Mouse (Mus musculus) layer of hippocampus, postnatal 14 days (tissue): ENCODE measurements at regions not wholly inside any gene's neighbourhood (a gene's known extent, or its start where the extent isn't known, plus 50 kb on each side); places are given as distances from the start of the nearest gene placed in this dataset.

Experiments used
- DNase-seq, 2 experiments: peaks; one replicate each; pipeline ENCODE4 v3.0.0; 2021 to 2022; ENCODE audit warnings: low spot score in 2 of 2, mixed read lengths in 1 of 2
- microRNA-seq, 2 experiments: library from miRNA; unstranded; fragments of <30 nt; microRNA quantifications; one replicate each; pipeline ENCODE4 v1.2.0; 2021

DNA sequence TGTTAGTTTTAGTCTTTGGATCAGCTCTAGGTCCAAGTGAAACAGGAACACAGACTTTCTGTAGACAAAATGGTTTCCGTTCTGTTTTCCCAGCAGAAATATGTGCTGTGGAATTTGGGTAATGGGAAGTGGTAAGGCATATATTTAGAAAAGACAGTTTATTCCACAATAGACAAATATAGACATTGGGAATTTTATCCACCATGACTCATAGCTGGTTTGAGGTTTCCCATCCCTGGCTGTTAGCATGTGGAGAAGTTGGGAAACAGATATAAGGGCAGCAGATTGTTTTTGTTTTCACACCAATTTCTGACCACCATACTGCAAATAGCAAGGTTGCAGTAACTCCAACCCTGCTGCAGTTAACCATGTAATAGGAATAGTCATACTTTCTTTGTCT lies 385.0 kb upstream of the Adam34 start:
- no peak for DNase-seq

- no peak for DNase-seq
These were observed 383.6 kb upstream of the Adam34 start for GRCm38 (mm10) chr8:44093491-44093890.

GRCm38 (mm10) chr8:44082057-44082456 lies 372.2 kb upstream of the Adam34 start:
- no peak for DNase-seq

GRCm38 (mm10) chr8:44058846-44059245 lies 349.0 kb upstream of the Adam34 start:
- no peak for DNase-seq

- DNase-seq = no peak
These were observed 332.9 kb upstream of the Adam34 start for GRCm38 (mm10) chr8:44042572-44043355.

DNA sequence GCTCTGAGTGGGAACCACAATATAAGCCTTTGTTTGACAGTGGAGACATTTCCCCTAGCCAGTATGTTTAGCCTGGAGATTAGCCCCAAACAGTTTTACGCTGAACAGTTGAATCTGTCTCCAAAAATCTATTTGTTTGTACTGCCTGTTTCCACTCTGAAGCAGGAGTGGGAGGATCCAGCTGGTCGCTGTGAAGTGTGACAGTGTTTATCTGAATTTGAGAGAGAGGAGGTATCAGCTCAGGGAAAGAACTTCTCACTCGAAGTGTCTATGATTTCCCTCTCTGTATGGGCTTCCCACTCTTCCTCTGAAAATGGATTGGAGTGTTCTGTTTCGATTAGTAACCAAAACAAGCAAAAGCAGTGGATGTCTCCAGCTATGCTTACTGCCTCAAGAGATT lies 324.4 kb upstream of the Adam34 start:
- DNase-seq = peak in 1 of 2 experiments; percentile 66

DNA sequence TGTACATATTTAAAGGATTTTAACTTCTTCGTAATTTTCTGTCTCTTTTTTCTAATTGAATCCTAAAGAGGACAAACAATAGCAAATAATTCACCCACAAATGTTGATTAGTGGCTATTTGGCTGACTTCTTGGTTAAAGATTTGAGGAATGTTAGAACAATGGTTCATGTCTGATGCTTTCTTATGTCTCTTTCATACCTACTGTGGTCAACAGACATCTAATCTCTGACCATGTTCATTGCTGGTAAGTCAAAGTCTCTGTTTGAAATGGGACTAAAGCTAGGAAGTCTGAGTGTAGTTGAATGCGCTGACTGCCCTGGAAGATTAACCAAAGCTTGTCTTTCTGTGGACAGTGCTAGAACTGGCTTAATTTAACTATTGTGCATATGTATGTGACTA lies 321.5 kb upstream of the Adam34 start:
- DNase-seq = no peak

GRCm38 (mm10) chr8:44030972-44031371 lies 321.1 kb upstream of the Adam34 start:
- DNase-seq = no peak

DNA sequence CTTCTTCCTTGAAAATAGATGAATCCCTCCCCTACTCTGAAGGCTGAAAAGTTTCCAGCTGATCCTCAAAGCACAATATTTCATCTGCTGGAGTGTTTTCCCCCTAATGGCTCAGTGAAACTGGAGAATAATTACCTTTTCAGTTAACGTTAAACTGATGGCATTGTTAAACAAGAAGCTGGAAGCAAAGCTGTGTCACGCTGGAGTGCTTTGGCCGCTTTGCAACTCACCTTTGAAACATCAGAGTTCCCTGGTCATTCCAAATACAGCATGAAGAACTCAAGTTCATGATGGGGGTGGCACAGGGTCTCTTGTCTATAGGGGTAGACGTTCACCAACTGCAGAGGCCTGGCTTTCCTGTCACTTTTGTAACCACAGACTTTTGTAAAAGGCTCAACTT lies 317.9 kb upstream of the Adam34 start:
- no peak for DNase-seq

GRCm38 (mm10) chr8:44025926-44026325 lies 316.1 kb upstream of the Adam34 start:
- DNase-seq = peak; percentile 32 to 52

DNA sequence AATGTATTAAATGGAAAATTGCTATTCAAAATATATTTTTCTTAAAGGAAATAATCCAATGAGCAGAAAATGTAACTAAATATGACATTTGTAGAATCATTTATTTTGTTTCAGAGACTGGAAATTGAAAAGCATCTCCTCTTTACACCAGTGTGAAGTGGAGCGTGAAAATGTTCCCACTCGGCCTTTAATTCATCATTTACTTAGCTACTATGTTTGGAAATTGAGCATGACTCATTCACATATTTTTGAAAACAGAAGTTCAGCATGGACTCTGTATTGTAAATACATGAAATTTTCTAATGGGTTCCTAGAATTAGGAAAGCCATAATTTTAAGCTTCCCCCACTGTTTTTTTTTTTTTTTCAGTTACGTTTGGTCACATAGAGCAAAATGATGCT lies 314.2 kb upstream of the Adam34 start:
- DNase-seq = no peak

Small RNA genes in the stretch of these regions (microRNA-seq; reads per million reads assigned to microRNA genes)
- 0 reads per million in 2 experiments for gene Gm24591
